In genomic region chr1:36523332-36524013, GRCm38 (mm10) we compare ENCODE assay signal across 11 mouse cellular contexts. TPM values are rescaled to one million over a fixed set of nuclear protein-coding genes. Genes with fewer than 3 reads are reported as not detected.
DNase-seq lines count a peak whose midpoint lies in the region; ATAC-seq and TF ChIP-seq lines count a peak whose summit lies in the region.
"Had no signal": no experiment of that assay in that cellular context is flagged by ENCODE, and none has a peak within 500 bp of the region (broad histone marks: within the 10 kb centered on the region; RNA-seq: fewer than 3 reads in every experiment).

No protein-coding gene starts in this region.

- no peak overlapping the region for H3K4me2 ChIP-seq in hindbrain, embryonic 12.5 days (replicated peaks)
- no peak overlapping the region for H3K4me2 ChIP-seq in hindbrain, embryonic 11.5 days (replicated peaks; ENCODE audit: low read depth, low read length)
- no peak overlapping the region for H3K4me2 ChIP-seq in embryonic facial prominence, embryonic 15.5 days (replicated peaks)
- no peak overlapping the region for H3K4me2 ChIP-seq in limb, embryonic 14.5 days (replicated peaks; ENCODE audit: low read depth, low read length, severe bottlenecking)

- peaks cover 78% of the 10 kb centered on the region for H3K36me3 ChIP-seq in hindbrain, embryonic 12.5 days
- peaks cover 9% of the 10 kb centered on the region; the same call in 1 of the 2 replicates for H3K36me3 ChIP-seq in hindbrain, embryonic 11.5 days (ENCODE audit: control insufficient read depth, insufficient read depth, low read length)
- peaks cover 80% of the 10 kb centered on the region for H3K36me3 ChIP-seq in embryonic facial prominence, embryonic 15.5 days
- H3K36me3 ChIP-seq in limb, embryonic 14.5 days (ENCODE audit: control insufficient read depth, insufficient read depth, low read length): peaks cover 73% of the 10 kb centered on the region

- TF ChIP-seq POLR2A in limb, embryonic 14.5 days (IDR thresholded peaks at IDR 0.05; ENCODE audit: borderline replicate concordance, extremely low read depth, insufficient read depth, insufficient read length): no peak

- no peak overlapping the region for H3K9ac ChIP-seq in hindbrain, embryonic 12.5 days
- H3K9ac ChIP-seq in hindbrain, embryonic 11.5 days (ENCODE audit: low read depth, low read length): no peak overlapping the region
- no peak overlapping the region for H3K9ac ChIP-seq in embryonic facial prominence, embryonic 15.5 days
- no peak overlapping the region for H3K9ac ChIP-seq in limb, embryonic 14.5 days (ENCODE audit: low read depth, low read length, severe bottlenecking)
- H3K9ac ChIP-seq: liver, embryonic 14.5 days had no signal

- DNase-seq in hindbrain, embryonic 11.5 days (ENCODE audit: low spot score): no peak
- DNase-seq in MN1 (ENCODE audit: low spot score): peak; percentile 94
- peak; percentile 80 for DNase-seq in limb, embryonic 14.5 days (ENCODE audit: low spot score)
- DNase-seq in right cerebral cortex, postnatal 25 days: no peak
- no peak for DNase-seq in embryo, embryonic 10 days (ENCODE audit: low spot score)
- DNase-seq: adrenal gland, adult 8-10 months; kidney, postnatal 25 days had no signal

- H3K4me3 ChIP-seq in hindbrain, embryonic 12.5 days: no peak overlapping the region
- no peak overlapping the region for H3K4me3 ChIP-seq in hindbrain, embryonic 11.5 days (ENCODE audit: low read depth, low read length)
- H3K4me3 ChIP-seq in embryonic facial prominence, embryonic 15.5 days (replicated peaks): no peak overlapping the region
- no peak overlapping the region for H3K4me3 ChIP-seq in limb, embryonic 14.5 days (replicated peaks; ENCODE audit: low read length)

- H3K27me3 ChIP-seq in hindbrain, embryonic 12.5 days: no peaks in the 10 kb centered on the region
- H3K27me3 ChIP-seq in hindbrain, embryonic 11.5 days (ENCODE audit: control insufficient read depth, insufficient read depth, low read length): no peaks in the 10 kb centered on the region
- H3K27me3 ChIP-seq in embryonic facial prominence, embryonic 15.5 days: no peaks in the 10 kb centered on the region
- H3K27me3 ChIP-seq in limb, embryonic 14.5 days (ENCODE audit: control insufficient read depth, insufficient read depth, low read length): no peaks in the 10 kb centered on the region

- ATAC-seq in hindbrain, embryonic 12.5 days (ENCODE audit: low FRiP score): peak; percentile 47
- no peak for ATAC-seq in hindbrain, embryonic 11.5 days (ENCODE audit: low FRiP score)
- ATAC-seq in embryonic facial prominence, embryonic 15.5 days (ENCODE audit: insufficient number of reproducible peaks, low FRiP score, low TSS enrichment, low read depth): peak; percentile 27; the same call in 1 of the 2 replicates
- peak; percentile 80 for ATAC-seq in limb, embryonic 14.5 days (ENCODE audit: low FRiP score, low read depth)

- peak overlapping the region; percentile 57 for H3K27ac ChIP-seq in hindbrain, embryonic 12.5 days
- no peak overlapping the region for H3K27ac ChIP-seq in hindbrain, embryonic 11.5 days (ENCODE audit: low read depth, low read length)
- 0 out of 2 replicates have a peak overlapping the region, but pooled peaks have one; percentile 17 for H3K27ac ChIP-seq in embryonic facial prominence, embryonic 15.5 days (replicated peaks)
- H3K27ac ChIP-seq in limb, embryonic 14.5 days (replicated peaks; ENCODE audit: low read depth, low read length): peak overlapping the region; percentile 61
- H3K27ac ChIP-seq: liver, embryonic 14.5 days had no signal

- 70% methylated on average over 9 of the region's 9 CpGs for WGBS in hindbrain, embryonic 12.5 days
- 87% methylated on average over 9 of the region's 9 CpGs for WGBS in hindbrain, embryonic 11.5 days
- 70% methylated on average over 9 of the region's 9 CpGs for WGBS in embryonic facial prominence, embryonic 15.5 days
- WGBS in limb, embryonic 14.5 days: 25% methylated on average over 9 of the region's 9 CpGs

- H3K4me1 ChIP-seq in hindbrain, embryonic 12.5 days: peaks cover 3% of the 10 kb centered on the region; the same call in 1 of the 2 replicates
- no peaks in the 10 kb centered on the region for H3K4me1 ChIP-seq in hindbrain, embryonic 11.5 days (replicated peaks; ENCODE audit: control insufficient read depth, insufficient read depth, low read length)
- H3K4me1 ChIP-seq in embryonic facial prominence, embryonic 15.5 days: 0 out of 2 replicates have a peak, but pooled peaks cover 3% of the 10 kb centered on the region
- peaks cover 12% of the 10 kb centered on the region; the same call in 1 of the 2 replicates for H3K4me1 ChIP-seq in limb, embryonic 14.5 days (ENCODE audit: control insufficient read depth, insufficient read depth, low read length)

- no peaks in the 10 kb centered on the region for H3K9me3 ChIP-seq in hindbrain, embryonic 12.5 days (replicated peaks)
- no peaks in the 10 kb centered on the region for H3K9me3 ChIP-seq in hindbrain, embryonic 11.5 days (ENCODE audit: control insufficient read depth, low read length)
- no peaks in the 10 kb centered on the region for H3K9me3 ChIP-seq in embryonic facial prominence, embryonic 15.5 days (replicated peaks)
- H3K9me3 ChIP-seq in limb, embryonic 14.5 days (ENCODE audit: control insufficient read depth, low read length): no peaks in the 10 kb centered on the region

RNA-seq across cellular contexts. Expression of gene Cnnm3, which starts 11.8 kb away (rescaled TPM):
- 4.5 and 4.6 TPM in 2 replicates for polyA plus RNA-seq in hindbrain, embryonic 12.5 days (2016; fragmentation: Nextera tagmentation; extraction: Ambion mirVana)
- 3.9 and 7.9 TPM in 2 replicates for polyA plus RNA-seq in hindbrain, embryonic 11.5 days (2014; fragmentation: Nextera tagmentation; extraction: Ambion mirVana)
- 3.8 and 4.3 TPM in 2 replicates for polyA plus RNA-seq in embryonic facial prominence, embryonic 15.5 days (2015; fragmentation: Nextera tagmentation; extraction: Ambion mirVana)
- polyA plus RNA-seq in limb, embryonic 14.5 days (2012; rRNA removed): 22.5 and 25.9 TPM in 2 replicates
- polyA plus RNA-seq in limb, embryonic 14.5 days (2014; fragmentation: Nextera tagmentation; extraction: Ambion mirVana): 6.4 and 6.8 TPM in 2 replicates

RNA-seq across cellular contexts. Expression of gene Ankrd23, which starts 13.2 kb away (rescaled TPM):
- polyA plus RNA-seq in hindbrain, embryonic 12.5 days (2016; fragmentation: Nextera tagmentation; extraction: Ambion mirVana): 14.6 and 18.8 TPM in 2 replicates
- 6.1 and 6.8 TPM in 2 replicates for polyA plus RNA-seq in hindbrain, embryonic 11.5 days (2014; fragmentation: Nextera tagmentation; extraction: Ambion mirVana)
- polyA plus RNA-seq in embryonic facial prominence, embryonic 15.5 days (2015; fragmentation: Nextera tagmentation; extraction: Ambion mirVana): 17.6 and 21.6 TPM in 2 replicates
- polyA plus RNA-seq in limb, embryonic 14.5 days (2012; rRNA removed): 27.4 and 32.8 TPM in 2 replicates
- 9.9 and 11.6 TPM in 2 replicates for polyA plus RNA-seq in limb, embryonic 14.5 days (2014; fragmentation: Nextera tagmentation; extraction: Ambion mirVana)

RNA-seq across cellular contexts. Expression of gene Gm42417, which starts 15.8 kb away (rescaled TPM):
- not detected in 2 replicates for polyA plus RNA-seq in hindbrain, embryonic 12.5 days (2016; fragmentation: Nextera tagmentation; extraction: Ambion mirVana)
- not detected in 2 replicates for polyA plus RNA-seq in hindbrain, embryonic 11.5 days (2014; fragmentation: Nextera tagmentation; extraction: Ambion mirVana)
- 0.25 and 0.40 TPM in 2 replicates for polyA plus RNA-seq in embryonic facial prominence, embryonic 15.5 days (2015; fragmentation: Nextera tagmentation; extraction: Ambion mirVana)
- 0.47 TPM in 1 of 2 replicates, not detected in the other for polyA plus RNA-seq in limb, embryonic 14.5 days (2012; rRNA removed)
- polyA plus RNA-seq in limb, embryonic 14.5 days (2014; fragmentation: Nextera tagmentation; extraction: Ambion mirVana): not detected in 2 replicates
- polyA plus RNA-seq: liver, embryonic 14.5 days; spleen, adult 2 months had no signal

RNA-seq across cellular contexts. Expression of gene Ankrd39, which starts 23.8 kb away (rescaled TPM):
- 17.8 and 18.8 TPM in 2 replicates for polyA plus RNA-seq in hindbrain, embryonic 12.5 days (2016; fragmentation: Nextera tagmentation; extraction: Ambion mirVana)
- 12.8 and 13.1 TPM in 2 replicates for polyA plus RNA-seq in hindbrain, embryonic 11.5 days (2014; fragmentation: Nextera tagmentation; extraction: Ambion mirVana)
- 25.7 and 29.5 TPM in 2 replicates for polyA plus RNA-seq in embryonic facial prominence, embryonic 15.5 days (2015; fragmentation: Nextera tagmentation; extraction: Ambion mirVana)
- polyA plus RNA-seq in limb, embryonic 14.5 days (2012; rRNA removed): 22.4 and 26.2 TPM in 2 replicates
- 22.5 and 22.9 TPM in 2 replicates for polyA plus RNA-seq in limb, embryonic 14.5 days (2014; fragmentation: Nextera tagmentation; extraction: Ambion mirVana)

RNA-seq across cellular contexts. Expression of gene Sema4c, which starts 34.7 kb away (rescaled TPM):
- 33.4 and 35.6 TPM in 2 replicates for polyA plus RNA-seq in hindbrain, embryonic 12.5 days (2016; fragmentation: Nextera tagmentation; extraction: Ambion mirVana)
- polyA plus RNA-seq in hindbrain, embryonic 11.5 days (2014; fragmentation: Nextera tagmentation; extraction: Ambion mirVana): 4.3 and 5.9 TPM in 2 replicates
- 18.6 and 19.6 TPM in 2 replicates for polyA plus RNA-seq in embryonic facial prominence, embryonic 15.5 days (2015; fragmentation: Nextera tagmentation; extraction: Ambion mirVana)
- polyA plus RNA-seq in limb, embryonic 14.5 days (2012; rRNA removed): 45.9 and 48.5 TPM in 2 replicates
- 2.0 and 4.0 TPM in 2 replicates for polyA plus RNA-seq in limb, embryonic 14.5 days (2014; fragmentation: Nextera tagmentation; extraction: Ambion mirVana)

Comparison
In these comparisons a context has a peak if more than half of its experiments do, and no peak if none do; other contexts are left out.
1. DNase-seq: peak in MN1 (single experiment) and limb, embryonic 14.5 days (single experiment); none in hindbrain, embryonic 11.5 days (single experiment), right cerebral cortex, postnatal 25 days (single experiment) and embryo, embryonic 10 days (single experiment).